Mouse (Mus musculus) stomach, postnatal 0 days (tissue): ENCODE results near the gene Lck.
A peak's percentile ranks its signal among the peaks of the same experiment; 100 is the strongest.

Source experiments
- CTCF ChIP-seq: IDR thresholded peaks from 2 replicates; pipeline ENCODE4 v1.5.1; 2016; ENCODE audit warnings: antibody characterized with exemption, low read depth, mild to moderate bottlenecking, moderate library complexity
- EP300 ChIP-seq: optimal IDR thresholded peaks from 2 replicates; pipeline ENCODE3; 2016; ENCODE audit warnings: antibody characterized with exemption

DNA sequence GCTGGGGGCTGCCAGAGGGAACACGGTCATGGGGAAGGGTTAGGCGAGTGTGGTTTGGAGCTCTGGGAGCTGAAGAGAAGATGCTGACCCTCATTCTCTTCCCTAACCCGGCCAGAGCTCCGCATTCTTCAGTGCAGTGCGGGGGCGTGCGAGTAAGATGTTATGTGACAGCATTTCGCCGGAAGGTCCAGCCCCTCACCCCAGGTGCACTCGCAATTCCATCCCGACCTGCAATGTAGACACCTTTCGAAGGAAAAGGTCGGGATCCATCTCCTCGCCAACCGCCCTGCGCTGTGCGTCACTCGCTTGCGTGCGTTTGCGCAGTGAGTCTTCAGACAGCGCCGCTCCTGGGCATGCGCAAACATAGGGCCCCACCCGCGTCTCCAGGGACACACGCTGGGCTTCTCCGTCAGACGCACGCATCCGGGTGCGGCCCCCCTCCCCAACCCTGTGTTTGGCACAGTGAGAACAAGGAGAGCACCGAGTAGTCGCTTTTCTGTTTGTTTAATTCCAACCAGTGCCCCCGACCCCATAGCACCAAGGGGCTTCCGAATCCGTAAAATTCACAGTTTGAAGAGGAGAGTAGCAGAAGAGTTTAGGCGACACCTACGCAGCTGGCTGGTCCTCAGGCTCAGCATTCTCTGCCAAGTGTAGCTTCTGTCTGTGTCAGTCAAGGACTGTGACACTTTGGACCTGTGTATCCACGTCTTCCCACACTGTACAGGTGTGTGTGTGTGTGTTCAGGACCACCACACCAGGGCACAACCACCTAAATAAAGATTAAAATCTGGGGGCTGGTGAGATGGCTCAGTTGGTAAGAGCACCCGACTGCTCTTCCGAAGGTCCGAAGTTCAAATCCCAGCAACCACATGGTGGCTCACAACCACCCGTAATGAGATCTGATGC lies 45.6 kb upstream of the Lck start, which contains the start of gene Iqcc:
- TF ChIP-seq CTCF, result peak; percentile 33; the same call in 1 of the 2 replicates
- TF ChIP-seq EP300, result no peak
